Mouse (Mus musculus) urinary bladder, adult 18-20 months (tissue): Measurements from ENCODE around the gene Nudt8.
"Not testable (repeated sequence)": the region's sequence is repeated elsewhere in the genome, so short reads cannot be mapped to it uniquely, and the experiment has no call there.

ENCODE experiments used
- DNase-seq, 2 experiments: peaks; one replicate each; pipeline ENCODE4 v3.0.0; 2022; ENCODE audit warnings: low spot score in 2 of 2, mixed read lengths in 2 of 2

The Nudt8 gene

DNA sequence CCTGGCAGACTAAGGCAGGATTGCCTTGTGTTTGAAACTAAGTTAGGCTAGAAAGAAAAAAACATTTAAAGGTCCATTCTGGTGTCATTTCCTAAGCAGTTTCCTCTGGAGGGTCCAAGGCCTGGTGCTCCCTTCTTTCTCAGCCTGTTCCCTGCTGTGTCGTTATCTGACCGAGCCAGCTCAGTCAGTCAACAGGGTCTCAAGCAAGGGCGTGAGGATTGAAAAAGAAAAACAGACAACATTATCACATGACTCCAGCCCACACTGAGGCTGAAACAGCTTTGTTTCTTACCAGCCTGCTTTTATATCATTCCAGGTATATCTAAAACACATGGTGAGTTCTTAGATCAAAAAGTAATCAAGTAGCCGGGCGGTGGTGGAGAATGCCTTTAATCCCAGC lies 15.3 kb downstream of the Nudt8 start:
- DNase-seq: no peak

DNA sequence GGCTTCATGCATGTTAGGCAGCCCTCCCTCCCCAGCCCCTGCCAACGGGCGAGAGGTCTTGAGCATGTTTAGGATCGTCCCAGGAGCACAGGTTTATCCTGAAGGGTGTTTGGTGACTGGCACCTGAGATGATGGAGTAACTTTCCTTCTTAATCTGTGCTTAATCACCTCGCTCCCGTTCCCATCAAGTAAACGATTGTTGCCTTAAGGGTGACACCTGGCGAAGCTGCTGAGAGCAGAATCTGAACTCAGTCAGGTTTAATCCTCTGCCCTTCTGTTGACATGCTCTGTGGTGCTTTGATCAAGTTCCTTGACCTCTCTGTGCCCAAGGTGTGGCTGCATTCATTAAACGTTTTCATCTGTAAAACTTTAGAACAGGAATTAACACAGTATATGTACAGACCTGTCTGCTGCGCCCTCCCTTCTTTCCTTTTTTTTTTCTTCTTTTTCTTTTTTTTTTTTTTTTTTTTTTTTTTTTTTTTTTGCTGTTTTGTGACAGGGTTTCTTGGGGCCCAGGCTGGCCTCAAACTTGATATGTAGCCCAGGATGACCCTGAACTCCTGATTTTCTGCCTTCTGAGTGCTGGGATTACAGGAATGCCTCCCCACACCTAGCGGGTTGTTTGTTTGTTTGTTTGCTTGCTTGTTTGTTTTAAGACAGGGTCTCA lies 17.7 kb downstream of the Nudt8 start:
- DNase-seq: no peak

DNA sequence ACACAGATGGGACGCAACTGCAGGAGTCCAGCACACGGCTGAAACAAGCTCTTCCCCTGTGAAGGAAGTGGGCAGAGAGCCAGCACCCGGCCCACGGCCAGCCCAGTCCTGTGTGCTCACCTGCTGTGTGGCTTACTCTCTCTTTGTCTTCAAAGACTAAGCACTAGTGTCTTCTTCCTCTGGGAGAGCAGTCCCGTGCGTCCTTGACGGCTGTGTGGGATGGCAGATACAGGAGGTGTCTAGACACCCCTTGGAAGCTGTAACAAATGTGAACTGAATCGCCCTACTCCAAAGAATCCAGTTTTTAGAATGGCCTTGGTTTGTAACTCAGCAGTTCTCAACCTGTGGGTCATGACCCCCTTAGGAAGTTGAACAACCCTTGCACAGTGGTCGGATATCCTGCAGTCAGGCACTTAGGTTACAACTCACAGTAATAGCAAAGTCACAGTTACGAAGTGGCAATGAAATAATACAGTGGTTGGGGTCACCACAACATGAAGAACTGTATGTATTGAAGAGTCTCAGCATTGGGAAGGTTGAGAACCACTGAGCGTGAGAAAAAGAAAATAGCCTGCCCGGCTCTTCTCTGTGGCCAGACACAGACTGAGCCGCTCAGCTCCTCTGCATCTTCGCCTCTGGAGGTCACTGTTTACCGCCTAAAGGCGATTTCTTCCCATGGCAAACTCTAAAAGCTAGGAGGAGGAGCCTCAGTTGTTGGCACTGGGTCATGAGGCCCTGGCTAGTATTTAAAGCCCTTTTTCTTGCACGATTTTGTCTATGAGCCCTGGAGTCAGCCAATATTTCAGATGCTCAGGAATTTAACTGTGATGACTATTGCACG lies 18.6 kb downstream of the Nudt8 start:
- DNase-seq: peak; percentile 63 to 82

DNA sequence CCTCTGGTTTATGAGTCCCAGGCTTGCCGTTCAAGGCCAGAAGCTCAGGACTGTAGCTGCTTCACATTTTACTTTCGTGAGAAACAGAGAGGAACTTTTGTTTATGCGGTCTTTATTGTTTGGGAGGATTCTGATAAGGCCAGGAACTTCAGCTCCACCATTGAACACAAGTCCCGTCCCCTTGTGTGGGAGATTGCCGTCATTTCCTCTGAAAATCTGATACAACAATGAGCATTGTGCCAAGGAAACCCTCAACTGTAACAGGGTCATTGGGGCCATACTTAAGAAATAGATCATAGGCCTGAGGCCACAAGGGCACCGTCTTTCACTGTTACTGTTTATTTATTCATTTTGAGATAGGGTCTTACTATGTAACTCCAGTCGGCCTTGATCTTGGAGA lies 22.8 kb downstream of the Nudt8 start:
- DNase-seq: no peak

DNA sequence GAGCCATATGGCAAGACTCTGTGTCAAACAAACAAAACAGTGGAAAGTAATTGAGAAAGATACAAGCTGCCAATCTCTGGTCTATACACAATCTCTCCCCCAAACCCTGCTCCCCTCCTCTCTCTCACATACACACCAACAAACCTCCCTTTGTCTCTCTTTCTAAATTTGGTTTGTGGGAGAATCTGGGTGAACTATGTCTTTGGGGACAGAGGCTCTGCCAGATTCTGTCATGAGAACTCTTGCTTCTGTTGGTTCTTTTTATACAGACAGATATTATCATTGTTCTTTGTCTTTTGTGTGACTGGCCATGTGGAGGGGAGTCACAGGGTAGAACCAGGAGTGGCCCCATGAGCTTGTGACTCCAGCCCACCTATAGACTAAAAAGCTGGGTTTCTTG lies 27.2 kb downstream of the Nudt8 start:
- no peak for DNase-seq

DNA sequence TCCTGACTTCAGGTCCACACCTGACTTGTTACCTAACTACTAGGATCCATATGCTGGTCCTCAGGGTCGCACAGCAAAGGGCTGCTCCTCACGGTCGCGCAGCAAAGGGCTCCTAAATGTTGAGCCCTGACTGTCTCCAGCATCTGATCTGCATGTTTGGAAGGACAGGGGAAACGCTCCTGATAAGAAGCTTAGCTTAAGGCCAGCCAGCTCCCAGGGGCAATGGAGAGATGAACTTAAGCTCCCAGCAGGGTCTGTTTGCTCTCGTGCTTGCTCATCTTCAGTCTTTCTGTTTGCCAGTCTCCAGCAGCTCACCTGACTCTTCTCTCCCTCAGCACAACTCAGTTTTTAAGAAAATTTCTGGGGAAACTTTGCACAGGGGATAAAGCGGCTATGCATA lies 32.3 kb downstream of the Nudt8 start:
- no peak for DNase-seq

DNA sequence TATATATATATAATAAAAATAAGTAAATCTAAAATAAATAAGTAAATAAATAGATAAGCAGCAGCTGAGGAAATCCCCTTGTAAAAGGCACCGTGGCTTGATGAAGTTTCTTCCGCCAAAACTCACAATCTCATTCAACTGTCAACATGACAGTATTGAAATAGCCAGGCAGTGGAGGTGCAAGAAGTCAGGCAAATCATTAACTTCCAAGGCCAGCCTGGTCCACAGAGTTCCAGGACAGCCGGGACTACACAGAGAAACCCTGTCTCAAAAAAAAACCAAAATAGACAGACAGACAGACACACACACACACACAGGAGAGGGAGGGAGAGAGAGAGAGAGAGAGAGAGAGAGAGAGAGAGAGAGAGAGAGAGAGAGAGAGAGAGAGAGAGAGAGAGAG lies 32.9 kb downstream of the Nudt8 start:
- no peak for DNase-seq

DNA sequence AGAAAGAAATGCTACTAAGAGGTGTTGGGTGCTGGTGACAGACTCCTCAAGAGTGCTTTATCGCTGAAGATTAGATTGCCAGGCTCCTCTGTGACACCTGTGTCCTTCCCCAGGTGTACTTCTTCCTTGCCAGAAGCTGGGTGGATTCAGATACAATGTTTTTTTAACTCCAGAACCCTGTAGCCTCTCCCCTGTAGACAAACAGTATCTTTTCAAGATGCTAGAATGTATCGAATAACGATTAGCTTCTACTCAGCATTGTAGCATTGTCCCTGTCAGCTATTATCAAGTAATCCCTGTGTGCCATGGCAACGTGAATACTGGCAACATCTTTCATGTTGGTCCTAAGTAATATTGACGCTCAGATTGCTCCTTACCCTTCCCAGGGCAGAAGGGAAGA lies 33.4 kb downstream of the Nudt8 start:
- no peak for DNase-seq

DNA sequence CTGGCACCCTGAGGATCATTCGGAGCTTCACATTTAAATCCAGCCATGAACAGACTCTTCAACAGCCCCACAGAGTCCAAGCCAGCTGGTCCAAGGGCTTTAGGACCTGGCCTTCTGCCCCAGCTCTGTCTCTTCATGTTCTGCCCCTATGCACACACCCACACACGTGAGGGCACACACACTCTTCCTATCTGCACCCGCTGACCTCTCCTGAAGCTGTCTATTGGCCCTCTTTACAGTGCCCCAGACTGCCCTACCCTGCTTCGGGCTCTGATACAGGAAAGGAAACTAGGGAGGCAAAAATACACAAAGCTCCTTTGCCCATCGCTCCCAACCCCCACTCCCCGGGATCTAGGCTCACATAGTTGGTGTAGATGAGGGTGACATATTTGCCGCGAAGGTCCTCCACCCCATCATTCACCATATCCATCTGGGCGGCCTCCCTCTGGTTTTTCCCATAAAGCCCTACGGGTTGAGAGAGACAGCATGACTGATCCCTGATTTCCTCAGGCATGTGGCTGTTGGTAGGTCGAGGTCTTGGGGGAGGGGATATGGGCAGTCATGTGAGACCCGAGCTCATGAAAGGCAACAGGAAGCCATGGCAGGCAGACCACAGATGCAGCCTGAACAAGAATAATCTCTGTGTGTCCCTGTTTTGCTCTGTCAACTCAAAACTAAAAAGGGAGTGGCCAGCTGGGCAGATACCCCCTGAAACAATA lies 36.1 kb downstream of the Nudt8 start:
- no peak for DNase-seq

DNA sequence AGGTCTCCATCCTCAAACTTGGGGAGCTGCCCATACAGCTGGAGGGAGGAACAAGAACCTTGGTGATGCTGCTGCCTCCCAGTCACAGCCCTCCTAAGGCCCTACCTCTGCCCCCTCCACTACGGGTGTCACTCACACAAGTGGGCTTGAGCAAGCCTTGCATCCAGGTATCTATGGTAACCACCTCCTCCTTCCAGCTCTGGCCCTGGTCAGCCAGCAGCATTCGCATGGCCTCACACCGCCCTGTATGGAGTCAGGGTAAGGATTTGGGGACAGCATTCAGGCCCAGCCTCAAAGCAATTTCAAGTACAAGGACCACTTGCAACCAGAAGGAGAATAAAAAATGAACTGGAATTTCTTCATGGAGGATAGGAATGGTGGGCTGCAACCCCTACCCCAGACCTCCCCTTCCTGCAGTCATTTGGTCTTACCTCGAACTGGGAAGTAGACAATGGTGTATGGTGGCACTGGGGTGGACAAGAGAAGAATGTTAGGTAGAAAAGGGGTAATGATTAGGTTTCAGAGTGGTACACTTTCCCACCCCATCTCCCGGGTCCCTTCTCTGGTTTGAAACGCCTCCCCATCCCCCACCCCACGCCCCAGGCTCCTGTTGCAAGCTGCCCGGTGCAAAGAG lies 36.9 kb downstream of the Nudt8 start:
- not testable (repeated sequence) for DNase-seq

DNA sequence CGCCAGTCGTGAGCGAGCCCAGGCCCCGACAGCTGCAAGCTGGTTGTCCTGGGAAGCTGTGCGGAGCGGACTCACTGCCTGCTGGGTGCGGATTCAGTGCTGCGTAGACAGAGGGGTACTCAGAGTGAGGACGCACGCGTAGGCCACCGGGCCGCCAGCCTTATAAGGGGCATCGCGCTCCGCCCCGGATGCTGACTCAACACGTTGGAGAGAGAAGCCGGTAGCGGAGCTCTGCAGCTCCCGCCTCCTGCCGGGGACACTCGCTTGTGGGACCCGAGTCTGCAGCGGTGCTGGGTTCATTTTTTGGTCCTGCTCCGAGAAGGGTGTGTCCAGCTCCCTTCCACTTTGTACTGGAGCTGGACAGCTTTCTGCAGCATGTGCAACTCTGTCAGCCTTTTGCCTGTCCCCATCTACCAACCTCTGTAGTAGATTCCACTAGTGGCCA lies 37.4 kb downstream of the Nudt8 start, which contains the start of gene Gstp1:
TSS of gene Gstp1 (minus strand) at position 198 of the 445 bp plus-strand sequence.
- peak; percentile 87 to 90 for DNase-seq

DNA sequence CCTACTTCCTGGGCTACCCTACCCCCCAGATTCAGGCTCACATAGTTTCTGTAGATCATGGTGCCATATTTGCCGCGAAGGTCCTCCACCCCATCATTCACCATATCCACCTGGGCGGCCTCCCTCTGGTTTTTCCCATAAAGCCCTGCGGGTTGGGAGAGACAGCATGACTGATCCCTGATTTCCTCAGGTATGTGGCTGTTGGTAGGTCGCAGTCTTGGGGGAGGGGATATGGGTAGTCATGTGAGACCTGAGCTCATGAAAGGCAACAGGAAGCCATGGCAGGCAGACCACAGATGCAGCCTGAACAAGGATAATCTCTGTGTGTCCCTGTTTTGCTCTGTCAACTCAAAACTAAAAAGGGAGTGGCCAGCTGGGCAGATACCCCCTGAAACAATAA lies 40.6 kb downstream of the Nudt8 start:
- DNase-seq: not testable (repeated sequence)

DNA sequence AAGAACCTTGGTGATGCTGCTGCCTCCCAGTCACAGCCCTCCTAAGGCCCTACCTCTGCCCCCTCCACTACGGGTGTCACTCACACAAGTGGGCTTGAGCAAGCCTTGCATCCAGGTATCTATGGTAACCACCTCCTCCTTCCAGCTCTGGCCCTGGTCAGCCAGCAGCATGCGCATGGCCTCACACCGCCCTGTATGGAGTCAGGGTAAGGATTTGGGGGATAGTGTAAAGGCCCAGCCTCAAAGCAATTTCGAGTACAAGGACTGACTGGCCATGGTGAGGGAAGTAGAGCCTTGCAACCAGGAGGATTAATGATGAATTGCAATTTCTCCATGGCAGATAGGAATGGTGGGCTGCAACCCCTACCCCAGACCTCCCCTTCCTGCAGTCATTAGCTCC lies 41.1 kb downstream of the Nudt8 start:
- not testable (repeated sequence) for DNase-seq

DNA sequence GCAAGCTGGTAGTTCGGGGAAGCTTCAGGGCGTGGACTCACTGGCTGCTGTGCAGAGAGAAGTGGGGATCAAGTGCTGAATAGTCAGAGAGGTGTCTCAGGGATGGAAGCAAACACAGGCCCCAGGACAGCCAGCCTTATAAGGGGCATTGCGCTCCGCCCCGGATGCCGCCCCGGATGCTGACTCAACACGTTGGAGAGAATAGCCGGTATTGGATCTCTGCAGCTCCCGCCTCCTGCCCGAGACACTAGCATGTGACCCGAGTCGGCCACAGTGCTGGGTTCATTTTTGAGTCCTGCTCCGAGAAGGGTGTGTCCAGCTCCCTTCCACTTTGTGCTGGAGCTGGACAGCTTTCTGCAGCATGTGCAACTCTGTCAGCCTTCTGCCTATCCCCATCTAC lies 41.7 kb downstream of the Nudt8 start:
- peak; percentile 29 to 64 for DNase-seq

DNA sequence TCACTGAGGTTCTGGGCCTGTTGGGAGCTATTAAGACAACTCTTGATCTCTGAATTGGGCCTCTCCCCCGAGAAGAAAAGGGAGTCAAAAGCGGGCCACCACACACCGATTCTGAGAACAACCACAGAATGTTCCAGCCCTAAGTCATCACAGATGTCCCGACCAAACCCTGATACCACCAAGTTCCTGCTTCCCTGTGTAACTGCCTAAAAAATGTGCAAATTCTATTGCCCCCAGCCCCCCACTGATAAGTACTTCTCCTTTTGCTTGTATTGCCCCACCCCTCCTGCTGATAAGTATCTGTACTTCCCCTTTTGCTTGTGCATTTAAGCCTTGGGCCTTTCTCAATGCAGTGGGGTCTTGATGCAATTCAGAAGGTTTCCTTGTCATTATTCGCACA lies 43.7 kb downstream of the Nudt8 start:
- DNase-seq: not testable (repeated sequence)

DNA sequence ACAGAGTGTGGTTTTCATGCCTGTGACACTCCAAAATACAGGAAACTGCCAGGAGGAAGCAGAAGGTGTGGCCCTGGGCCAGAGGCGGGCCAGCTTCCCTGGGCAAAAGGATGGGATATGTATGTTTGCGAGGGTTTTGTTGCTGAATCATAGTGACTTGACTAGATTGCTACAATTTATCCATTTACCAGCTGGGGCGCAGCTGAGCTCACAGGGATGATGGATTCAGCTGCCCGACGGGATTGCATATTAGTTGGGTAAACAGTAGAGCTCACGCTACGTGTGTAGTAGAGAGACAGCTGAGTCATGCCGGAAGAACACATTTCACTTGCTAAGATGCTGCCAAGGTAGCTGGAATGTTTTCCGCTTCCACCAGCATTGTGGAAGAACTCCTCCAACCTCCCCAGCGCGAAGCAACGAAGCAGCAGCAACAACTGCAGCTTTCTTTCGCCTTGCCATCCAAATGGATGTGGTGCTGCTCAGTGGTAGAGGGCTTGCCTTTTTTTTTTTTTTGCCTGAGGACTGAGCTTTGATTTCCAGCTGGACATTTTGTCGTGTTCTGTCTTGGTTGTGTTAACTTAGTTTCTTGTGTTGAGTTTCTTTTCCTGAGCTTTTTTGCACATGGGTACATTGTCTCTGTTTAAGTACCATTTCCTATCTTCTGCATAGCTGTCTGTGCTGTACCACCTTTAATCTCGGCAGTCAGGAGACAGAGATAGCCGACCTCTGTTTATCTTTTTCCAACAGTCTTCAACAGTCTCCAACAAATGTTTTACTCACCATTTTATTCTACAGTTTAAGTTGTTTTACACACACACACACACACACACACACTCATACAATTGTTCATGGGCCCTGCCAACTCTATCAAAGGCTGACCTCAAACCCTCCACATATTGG lies 45.8 kb downstream of the Nudt8 start, which contains the start of gene Gstp2:
TSS of gene Gstp2 (minus strand) at position 58 of the 900 bp plus-strand sequence.
- DNase-seq: peak; percentile 67 to 82

DNA sequence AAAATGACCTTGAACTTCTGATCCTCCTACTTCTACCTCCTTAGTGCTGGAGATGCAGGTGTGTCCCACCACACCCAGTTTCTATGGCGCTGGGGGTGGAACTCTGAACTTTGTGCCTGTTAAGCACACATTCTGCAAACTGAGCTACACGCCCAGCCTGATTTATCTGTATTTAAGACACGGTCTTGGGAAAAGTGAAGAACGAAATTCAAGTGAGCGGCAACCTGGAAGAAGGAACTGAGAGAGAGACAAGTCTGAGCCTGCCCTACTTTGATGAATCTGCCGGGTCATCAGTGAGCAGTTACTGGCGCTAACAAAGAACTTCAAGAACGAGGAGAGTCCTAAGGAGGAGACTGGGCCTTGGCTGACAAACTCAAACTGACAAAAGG lies 46.5 kb downstream of the Nudt8 start:
- peak; percentile 35 to 50 for DNase-seq

DNA sequence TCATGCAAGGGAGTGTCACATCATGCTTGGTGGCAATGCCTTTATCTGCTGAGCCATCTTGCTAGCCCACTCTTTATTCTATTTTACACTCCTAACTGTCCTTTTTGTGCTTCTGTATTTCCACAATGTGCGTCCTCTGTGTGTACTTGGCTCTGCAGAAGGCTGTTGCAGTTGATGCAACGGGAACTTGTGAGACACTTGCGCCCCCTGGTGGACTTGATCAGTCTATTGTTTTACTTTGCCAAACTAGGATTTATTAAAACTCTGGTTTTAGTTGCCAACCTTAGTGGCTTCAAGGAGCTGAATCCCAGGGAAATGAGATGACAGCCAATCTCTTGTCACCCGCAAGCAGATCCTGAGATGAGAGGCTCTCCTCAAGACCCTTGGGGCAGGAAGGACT lies 47.5 kb downstream of the Nudt8 start:
- peak; percentile 37 to 46 for DNase-seq

DNA sequence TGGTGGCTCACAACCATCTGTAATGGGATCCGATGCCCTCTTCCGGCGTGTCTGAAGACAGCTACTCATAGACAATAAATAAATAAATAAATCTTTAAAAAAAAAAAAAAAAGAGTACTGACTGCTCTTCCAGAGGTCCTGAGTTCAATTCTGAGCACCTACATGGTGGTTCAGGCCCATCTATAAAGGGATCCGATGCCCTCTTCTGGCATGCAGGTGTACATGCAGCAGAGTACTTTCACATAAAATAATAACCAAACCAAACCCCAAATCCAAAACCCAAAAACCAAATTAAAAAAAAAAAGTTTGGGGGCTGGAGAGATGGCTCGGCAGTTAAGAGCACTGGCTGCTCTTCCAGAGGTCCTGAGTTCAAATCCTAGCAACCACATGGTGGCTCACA lies 48.7 kb downstream of the Nudt8 start:
- DNase-seq: not testable (repeated sequence)

DNA sequence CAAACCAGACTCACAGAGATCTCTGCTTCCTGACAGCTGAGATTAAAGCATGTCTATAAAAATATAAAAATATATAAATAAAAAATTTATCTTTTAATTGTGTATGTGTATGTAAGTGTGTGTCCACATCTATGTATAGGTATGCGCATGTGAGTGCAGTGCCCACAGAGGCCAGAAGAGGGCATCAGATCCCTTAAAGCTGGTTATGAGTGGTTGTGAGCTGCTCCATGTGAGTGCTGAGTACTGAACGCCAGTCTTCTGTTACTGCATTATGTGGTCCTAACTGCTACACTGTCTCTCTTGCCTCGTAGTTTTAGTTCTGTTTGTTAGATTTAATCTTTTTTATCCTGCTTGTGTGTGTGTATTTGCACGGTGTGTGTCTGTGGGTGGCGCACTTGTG lies 50.6 kb downstream of the Nudt8 start:
- no peak for DNase-seq
